In the genomic region with DNA sequence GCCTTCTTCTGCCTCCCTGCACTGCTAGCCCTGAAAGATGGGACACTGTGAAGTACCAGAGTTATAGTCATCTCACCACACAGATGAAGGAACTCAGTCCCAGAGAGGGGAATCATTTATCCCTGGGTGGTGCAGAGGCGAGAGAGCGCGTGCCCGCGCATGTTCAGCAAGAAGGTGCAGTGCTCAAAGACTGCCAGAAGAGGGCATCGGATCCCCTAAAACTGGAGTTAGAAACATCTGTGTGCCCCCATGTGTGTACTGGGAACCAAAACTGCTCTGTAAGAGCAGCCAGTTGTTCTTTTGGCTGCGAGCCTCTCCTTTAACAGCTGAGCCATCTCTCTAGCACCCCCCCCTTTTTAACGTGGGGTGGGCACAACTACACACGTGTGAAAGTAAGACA, we compare ENCODE assay signal across 8 mouse cellular contexts. TPM values are rescaled to one million over a fixed set of nuclear protein-coding genes. Genes with fewer than 3 reads are reported as not detected.
DNase-seq lines count a peak whose midpoint lies in the region; TF ChIP-seq lines count a peak whose summit lies in the region.

No protein-coding gene starts in this region.

- no peaks in the 10 kb centered on the region for H3K79me3 ChIP-seq in C2C12 (ENCODE audit: low read depth)

- H3K4me3 ChIP-seq in C2C12 (ENCODE audit: insufficient read depth, poor library complexity, severe bottlenecking) = no peak overlapping the region

- peak; percentile 0 for TF ChIP-seq CTCF in C2C12 (IDR thresholded peaks at IDR 0.05; ENCODE audit: control insufficient read depth, insufficient read depth, insufficient read length)

- no peak overlapping the region for H3ac ChIP-seq in C2C12 (ENCODE audit: control insufficient read depth, insufficient read length, low read depth)

- no peaks in the 10 kb centered on the region for H3K36me3 ChIP-seq in C2C12 (ENCODE audit: control insufficient read depth, insufficient read depth)

- peak; percentile 58 for DNase-seq in kidney, adult 18-20 months
- no peak for DNase-seq in kidney, adult 11 months
- DNase-seq in 3T3-L1 (ENCODE audit: low read depth, low spot score) = peak; percentile 38
- peak; percentile 55 for DNase-seq in heart, postnatal 4 days
- DNase-seq in c-Kit-positive CD71-positive TER-119-positive erythroid progenitor cells, embryonic 14.5 days (ENCODE audit: low spot score) = no peak
- no peak for DNase-seq in cerebellum, adult 9-11 months
- no peak for DNase-seq in layer of hippocampus, adult 9-11 months

- no peaks in the 10 kb centered on the region for H3K79me2 ChIP-seq in C2C12 (ENCODE audit: control insufficient read depth, insufficient read depth)

- H3K27me3 ChIP-seq in C2C12 (ENCODE audit: control insufficient read depth, insufficient read depth, insufficient read length) = no peaks in the 10 kb centered on the region

TF ChIP-seq in C2C12, 6 proteins besides CTCF, POLR2A, EP300 and RAD21:
- TF ChIP-seq MAX (IDR thresholded peaks at IDR 0.05) = no peak
- no peak for TF ChIP-seq USF1 (IDR thresholded peaks at IDR 0.05; ENCODE audit: low read depth)
- no peak for TF ChIP-seq CEBPB (IDR thresholded peaks at IDR 0.05; ENCODE audit: low read depth)
- TF ChIP-seq MYOD1 (IDR thresholded peaks at IDR 0.05; ENCODE audit: control insufficient read depth, insufficient read length, low read depth) = no peak
- TF ChIP-seq MYOG (IDR thresholded peaks at IDR 0.05; ENCODE audit: control insufficient read depth, extremely low read depth, insufficient read length) = no peak
- TF ChIP-seq FOSL1 (IDR thresholded peaks at IDR 0.05; ENCODE audit: insufficient read depth, low read length, poor library complexity, severe bottlenecking) = no peak

RNA-seq across cellular contexts. Expression of gene Cbx7, which starts 24.1 kb away (rescaled TPM):
- 5.9 TPM for polyA plus RNA-seq in C2C12 (2012; fragmentation: generic; extraction: Trizol)
- 1 to 10 TPM; 1.7 to 2.0 TPM for total RNA-seq in heart, postnatal 4 days (2021)

RNA-seq across cellular contexts. Expression of gene Apobec3, which starts 55.3 kb away (rescaled TPM):
- 24.0 TPM for polyA plus RNA-seq in C2C12 (2012; fragmentation: generic; extraction: Trizol)
- 10 to 100 TPM in 1 of 2 experiments, 1 to 10 TPM in 1; 8.7 to 10.1 TPM for total RNA-seq in heart, postnatal 4 days (2021)

Comparison
In these comparisons a context has a peak if more than half of its experiments do, and no peak if none do; other contexts are left out.
1. DNase-seq: peak in kidney, adult 18-20 months (single experiment), 3T3-L1 (single experiment) and heart, postnatal 4 days (single experiment); none in kidney, adult 11 months (single experiment), c-Kit-positive CD71-positive TER-119-positive erythroid progenitor cells, embryonic 14.5 days (single experiment), cerebellum, adult 9-11 months (single experiment) and layer of hippocampus, adult 9-11 months (single experiment).